Mouse (Mus musculus): ENCODE results near the gene Gm11032. TPM values are rescaled to one million over a fixed set of nuclear protein-coding genes. Genes with fewer than 3 reads are reported as not detected.
"Not testable (repeated sequence)": the region's sequence is repeated elsewhere in the genome, so short reads cannot be mapped to it uniquely, and the experiment has no call there.

Gm11032 gene
- polyA plus RNA-seq, 1 experiment from 2014 or later, result not detected

DNA sequence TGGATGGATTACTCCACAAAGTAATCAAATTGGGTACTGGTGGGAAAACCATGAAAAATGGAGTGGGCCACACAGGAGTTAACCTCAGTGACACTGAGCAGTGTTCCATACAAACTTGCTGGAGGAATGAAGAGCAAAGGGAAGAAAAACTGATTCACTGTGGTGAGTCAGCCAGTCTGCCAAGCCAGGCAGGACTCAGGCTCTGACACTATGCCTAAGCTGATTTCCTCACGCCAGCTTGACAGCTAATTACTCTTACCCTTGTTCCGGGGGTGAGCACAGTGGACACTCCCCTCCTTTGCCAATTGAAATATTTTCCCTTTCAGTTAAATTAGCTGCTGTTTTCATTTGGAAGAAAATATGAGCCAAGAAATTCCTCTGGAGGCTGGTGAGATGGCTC, 13.6 kb downstream of the Gm11032 start:
- no peaks in the 10 kb centered on the region for H3K9me3 ChIP-seq
- peaks cover 10% of the 10 kb centered on the region; the same call in 1 of the 2 replicates for H3K4me1 ChIP-seq (replicated peaks)
- H3K4me2 ChIP-seq (replicated peaks), result no peak overlapping the region
- no peak overlapping the region for H3K27ac ChIP-seq
- WGBS, result 35% methylated on average over 2 of the region's 2 CpGs
- H3K4me3 ChIP-seq (replicated peaks), result no peak overlapping the region
- no peak overlapping the region for H3K9ac ChIP-seq
- ATAC-seq, result no peak
- H3K27me3 ChIP-seq (replicated peaks), result no peaks in the 10 kb centered on the region
- H3K36me3 ChIP-seq, result no peaks in the 10 kb centered on the region

DNA sequence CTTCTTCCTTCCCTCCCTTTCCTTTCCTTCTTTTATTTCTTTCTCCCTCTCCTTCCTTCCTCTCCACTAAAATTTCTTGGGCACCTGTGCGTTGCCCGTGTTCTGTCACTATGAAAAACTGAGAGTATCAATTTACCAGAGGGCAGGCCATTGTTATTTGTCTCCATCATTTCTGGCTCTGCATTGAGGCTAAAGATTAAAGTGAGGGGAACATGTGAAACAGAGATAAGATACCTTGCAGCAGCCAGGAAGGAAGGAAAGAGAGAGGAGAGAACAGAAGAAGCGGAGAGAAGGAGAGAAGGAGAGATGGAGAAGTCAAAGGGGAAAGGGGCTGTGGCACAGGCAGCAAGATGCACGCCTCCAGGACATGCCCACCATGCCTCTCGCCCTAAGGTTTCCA, 14.5 kb downstream of the Gm11032 start:
- H3K9me3 ChIP-seq, result no peaks in the 10 kb centered on the region
- peaks cover 18% of the 10 kb centered on the region; the same call in 1 of the 2 replicates for H3K4me1 ChIP-seq (replicated peaks)
- H3K4me3 ChIP-seq (replicated peaks), result no peak overlapping the region
- no peak overlapping the region for H3K4me2 ChIP-seq (replicated peaks)
- no peak for ATAC-seq
- WGBS, result 56% methylated on average over 5 of the region's 5 CpGs
- no peak overlapping the region for H3K9ac ChIP-seq
- H3K27ac ChIP-seq, result no peak overlapping the region
- no peaks in the 10 kb centered on the region for H3K27me3 ChIP-seq (replicated peaks)
- no peaks in the 10 kb centered on the region for H3K36me3 ChIP-seq

DNA sequence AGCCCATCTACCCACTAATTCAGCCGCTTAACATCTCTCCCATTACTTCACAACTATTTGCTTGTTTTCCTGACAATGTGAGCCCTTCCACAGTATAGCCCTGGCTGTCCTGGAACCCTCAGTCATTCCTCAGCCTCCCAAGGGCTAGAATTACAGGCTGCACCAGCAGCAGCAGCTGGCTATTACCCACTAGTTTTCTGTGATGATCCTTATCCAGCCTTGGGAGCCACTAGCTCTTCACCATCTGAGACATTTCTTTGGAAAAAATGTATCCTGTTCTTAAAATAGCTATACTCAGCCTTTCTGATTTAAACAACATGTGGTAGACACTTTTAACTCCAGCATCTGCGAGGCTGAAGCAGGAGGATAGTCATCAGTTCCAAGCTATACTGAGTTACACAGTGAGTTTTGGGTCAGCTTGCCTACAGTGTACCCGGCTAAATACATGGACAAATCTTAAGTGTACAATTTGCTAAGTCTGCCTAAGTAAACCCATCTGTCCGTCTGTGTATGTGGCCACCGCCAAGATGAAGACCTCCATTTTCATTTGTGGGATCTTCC, 17.0 kb downstream of the Gm11032 start:
- Histone ChIP-seq H3K27me3 (replicated peaks) (no peaks in the 10 kb centered on the region), H3K27ac (peak overlapping the region; percentile 5; the same call in 1 of the 2 replicates), H3K4me1 (replicated peaks) (0 out of 2 replicates have a peak, but pooled peaks cover 14% of the 10 kb centered on the region), H3K9ac (no peak overlapping the region), H3K9me3 (no peaks in the 10 kb centered on the region), H3K4me3 (replicated peaks) (no peak overlapping the region), H3K36me3 (0 out of 2 replicates have a peak, but pooled peaks cover 3% of the 10 kb centered on the region), H3K4me2 (replicated peaks) (peak overlapping the region; percentile 73)
- ATAC-seq, result peak; percentile 26; the same call in 1 of the 2 replicates
- 56% methylated on average over 5 of the region's 5 CpGs for WGBS

DNA sequence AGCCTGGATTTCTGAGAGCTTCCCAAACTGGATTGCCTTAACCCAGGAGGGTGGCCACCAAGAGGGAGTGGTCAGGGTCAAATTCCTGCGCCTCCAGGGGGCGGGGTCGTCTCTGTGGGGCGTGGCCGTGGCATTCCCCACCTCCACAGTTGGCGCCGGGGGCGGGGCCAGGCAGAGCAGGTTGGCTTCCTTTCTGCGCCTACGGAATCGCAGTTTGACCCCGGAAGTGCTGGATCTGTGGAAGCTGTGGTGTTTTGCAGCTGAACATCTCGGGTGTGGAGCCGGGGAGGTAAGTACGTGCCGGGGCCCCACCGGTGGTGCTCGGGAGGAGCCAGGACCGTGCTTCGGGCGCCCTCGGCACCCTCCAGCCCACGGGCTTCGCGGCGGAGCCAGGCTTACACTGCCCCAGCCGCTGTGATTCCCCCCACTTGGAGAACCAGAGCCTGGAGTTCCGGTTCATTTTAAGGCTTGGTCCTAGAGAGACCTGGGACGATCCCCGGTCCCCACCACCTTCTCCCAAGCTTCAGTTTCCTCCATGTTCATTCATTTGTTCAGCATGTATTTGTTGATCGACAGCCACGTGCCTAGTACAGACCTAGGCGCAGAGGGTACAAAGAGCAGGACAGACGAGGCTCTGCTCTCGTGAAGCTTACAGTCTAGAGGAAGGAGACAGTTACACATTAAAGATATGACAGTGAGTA, 17.8 kb downstream of the Gm11032 start, which contains the start of gene Ascc2:
TSS of gene Ascc2 (plus strand) at position 214 of the 701 bp plus-strand sequence.
- Histone ChIP-seq H3K9ac (peak within 1 kb of the TSS; percentile 68), H3K27ac (peak within 1 kb of the TSS; percentile 83), H3K27me3 (replicated peaks) (no peaks in the 10 kb centered on the region), H3K4me2 (replicated peaks) (peak within 1 kb of the TSS; percentile 73), H3K36me3 (0 out of 2 replicates have a peak, but pooled peaks cover 3% of the 10 kb centered on the region), H3K9me3 (no peaks in the 10 kb centered on the region), H3K4me3 (replicated peaks) (peak within 1 kb of the TSS; percentile 84), H3K4me1 (replicated peaks) (0 out of 2 replicates have a peak, but pooled peaks cover 14% of the 10 kb centered on the region)
- WGBS, result under 1% methylated on average over 35 of the region's 35 CpGs
- ATAC-seq, result peak; percentile 97

DNA sequence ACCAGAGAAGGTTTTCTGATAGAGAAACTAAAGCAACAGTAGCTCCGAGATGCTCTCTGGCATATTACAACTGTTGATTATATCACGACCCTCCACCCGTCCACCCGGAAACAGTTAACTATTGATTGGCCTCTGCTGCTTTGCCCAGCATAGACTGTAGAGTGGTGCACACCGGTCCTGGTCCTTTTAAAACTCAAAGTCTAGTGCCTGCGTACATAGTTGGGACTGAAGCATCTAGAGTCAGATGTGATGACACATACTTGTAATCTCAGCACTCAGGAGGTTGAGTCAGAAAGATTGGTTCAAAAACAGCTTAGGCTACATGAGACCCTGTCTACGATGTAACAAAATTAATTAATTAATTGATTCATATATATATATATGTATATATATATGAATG, 18.4 kb downstream of the Gm11032 start:
- Histone ChIP-seq H3K27me3 (replicated peaks) (no peaks in the 10 kb centered on the region), H3K9ac (peak overlapping the region; percentile 68), H3K4me2 (replicated peaks) (peak overlapping the region; percentile 73), H3K9me3 (no peaks in the 10 kb centered on the region), H3K4me3 (replicated peaks) (peak overlapping the region; percentile 84), H3K27ac (no peak overlapping the region), H3K4me1 (replicated peaks) (0 out of 2 replicates have a peak, but pooled peaks cover 14% of the 10 kb centered on the region), H3K36me3 (0 out of 2 replicates have a peak, but pooled peaks cover 3% of the 10 kb centered on the region)
- WGBS, result 21% methylated on average over 7 of the region's 7 CpGs
- peak; percentile 21; the same call in 1 of the 2 replicates for ATAC-seq

DNA sequence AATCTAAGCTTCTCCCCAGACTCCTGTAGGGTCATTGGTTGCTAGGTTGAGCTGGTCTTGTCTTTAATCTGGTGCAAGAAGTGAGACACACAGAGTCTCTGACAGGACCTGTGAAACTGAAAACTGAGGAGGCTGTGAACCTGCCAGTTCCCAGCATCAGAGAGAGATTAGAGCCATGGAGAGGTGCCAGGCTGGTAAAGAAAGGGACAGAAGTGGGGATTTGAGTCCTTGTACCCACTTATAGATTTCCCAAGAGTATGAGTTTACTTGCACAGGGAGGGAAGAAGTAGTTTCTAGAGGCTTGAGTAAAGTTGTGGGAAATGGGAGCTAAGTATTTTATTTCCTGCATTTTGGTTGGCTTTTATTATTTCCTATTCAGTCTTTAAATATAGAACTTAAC, 21.3 kb downstream of the Gm11032 start:
- ATAC-seq, result no peak
- Histone ChIP-seq H3K4me1 (replicated peaks) (0 out of 2 replicates have a peak, but pooled peaks cover 14% of the 10 kb centered on the region), H3K27ac (no peak overlapping the region), H3K4me2 (replicated peaks) (no peak overlapping the region), H3K9me3 (no peaks in the 10 kb centered on the region), H3K27me3 (replicated peaks) (no peaks in the 10 kb centered on the region), H3K36me3 (0 out of 2 replicates have a peak, but pooled peaks cover 3% of the 10 kb centered on the region), H3K4me3 (replicated peaks) (no peak overlapping the region), H3K9ac (no peak overlapping the region)

DNA sequence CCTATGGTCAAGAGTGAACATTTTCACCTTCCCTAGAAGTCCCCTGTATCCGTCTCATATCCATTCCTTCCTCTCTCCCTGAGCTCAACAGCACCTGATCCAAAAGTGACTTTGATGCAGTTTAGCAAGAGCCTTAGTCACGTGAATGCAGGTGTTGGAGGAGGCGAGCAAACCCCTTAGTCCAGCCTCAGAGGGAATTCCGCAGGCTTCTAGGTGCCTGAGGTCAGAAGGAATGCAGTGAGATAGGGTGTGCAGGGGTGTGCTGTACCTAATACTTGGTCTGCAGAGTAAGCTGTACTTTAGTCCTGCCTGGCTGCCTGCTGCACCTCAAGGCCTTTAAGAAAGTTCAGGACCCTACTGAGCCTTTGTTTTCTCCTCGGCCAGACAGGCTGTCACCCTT, 23.9 kb downstream of the Gm11032 start:
- H3K4me2 ChIP-seq (replicated peaks), result no peak overlapping the region
- H3K9me3 ChIP-seq, result no peaks in the 10 kb centered on the region
- H3K9ac ChIP-seq, result no peak overlapping the region
- no peak for ATAC-seq
- H3K27ac ChIP-seq, result no peak overlapping the region
- no peak overlapping the region for H3K4me3 ChIP-seq (replicated peaks)
- H3K36me3 ChIP-seq, result peaks cover 12% of the 10 kb centered on the region; the same call in 1 of the 2 replicates
- 0 out of 2 replicates have a peak, but pooled peaks cover 7% of the 10 kb centered on the region for H3K4me1 ChIP-seq (replicated peaks)
- WGBS, result 62% methylated on average over 5 of the region's 5 CpGs
- H3K27me3 ChIP-seq (replicated peaks), result no peaks in the 10 kb centered on the region

DNA sequence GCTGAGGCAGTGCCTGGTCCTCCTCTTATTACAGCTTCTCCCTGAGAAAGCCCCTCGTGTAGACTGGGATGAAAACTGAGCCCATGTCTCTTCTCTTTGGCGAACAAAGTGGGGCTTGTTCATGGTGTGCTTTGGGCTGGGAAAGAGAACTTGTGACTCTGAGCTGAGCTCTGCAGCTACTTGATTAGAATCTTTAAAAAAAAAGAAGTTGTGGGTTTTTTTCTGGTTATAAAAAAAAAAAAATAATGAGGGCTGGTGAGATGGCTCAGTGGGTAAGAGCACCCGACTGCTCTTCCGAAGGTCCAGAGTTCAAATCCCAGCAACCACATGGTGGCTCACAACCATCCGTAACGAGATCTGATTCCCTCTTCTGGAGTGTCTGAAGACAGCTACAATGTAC, 25.3 kb downstream of the Gm11032 start:
- H3K4me3 ChIP-seq (replicated peaks); H3K27me3 ChIP-seq (replicated peaks); H3K27ac ChIP-seq; H3K9me3 ChIP-seq; H3K4me1 ChIP-seq (replicated peaks); H3K4me2 ChIP-seq (replicated peaks); H3K9ac ChIP-seq; ATAC-seq: not testable (repeated sequence)
- peaks cover 22% of the 10 kb centered on the region for H3K36me3 ChIP-seq
- WGBS, result 92% methylated on average over 6 of the region's 6 CpGs

DNA sequence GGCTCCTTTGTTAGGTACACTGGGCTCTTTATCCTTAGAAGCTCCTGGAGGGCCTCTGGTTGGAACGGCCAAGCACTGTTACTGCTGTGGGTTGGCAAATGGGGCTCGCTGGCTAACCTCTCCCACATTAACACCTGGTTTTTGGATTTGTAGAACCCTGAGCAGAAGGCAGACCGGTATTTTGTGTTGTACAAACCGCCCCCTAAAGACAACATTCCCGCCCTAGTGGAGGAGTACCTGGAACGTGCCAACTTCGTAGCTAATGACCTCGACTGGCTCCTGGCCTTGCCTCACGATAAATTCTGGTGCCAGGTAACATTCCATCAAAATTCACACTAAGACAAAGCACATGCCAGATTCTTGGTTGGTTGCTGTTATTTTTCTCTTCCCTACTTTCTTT, 26.5 kb downstream of the Gm11032 start:
- Histone ChIP-seq H3K4me2 (replicated peaks) (no peak overlapping the region), H3K9me3 (no peaks in the 10 kb centered on the region), H3K27ac (no peak overlapping the region), H3K36me3 (peaks cover 20% of the 10 kb centered on the region), H3K9ac (no peak overlapping the region), H3K4me1 (replicated peaks) (no peaks in the 10 kb centered on the region), H3K27me3 (replicated peaks) (no peaks in the 10 kb centered on the region), H3K4me3 (replicated peaks) (no peak overlapping the region)
- ATAC-seq, result no peak
- 86% methylated on average over 9 of the region's 9 CpGs for WGBS

DNA sequence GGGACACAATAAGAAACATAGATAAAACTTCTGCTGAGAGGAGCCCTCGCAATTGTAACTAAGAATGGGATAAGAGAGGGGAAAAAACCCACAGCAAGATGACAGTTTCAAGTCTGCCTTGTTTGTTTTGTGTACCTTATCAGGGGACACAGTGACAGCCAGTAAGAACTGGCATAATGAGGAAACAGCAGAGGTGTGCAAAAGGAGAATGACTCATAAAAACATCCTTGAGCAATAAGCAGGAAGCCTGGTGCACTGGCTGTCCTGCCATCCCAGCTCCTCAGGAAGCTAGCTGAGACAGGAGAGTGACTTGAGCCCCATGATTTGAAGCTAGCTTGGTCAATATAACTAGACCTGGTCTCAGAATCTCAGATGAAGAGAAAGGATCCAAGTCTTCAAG, 40.0 kb downstream of the Gm11032 start:
- 87% methylated on average over 1 of the region's 1 CpGs for WGBS

DNA sequence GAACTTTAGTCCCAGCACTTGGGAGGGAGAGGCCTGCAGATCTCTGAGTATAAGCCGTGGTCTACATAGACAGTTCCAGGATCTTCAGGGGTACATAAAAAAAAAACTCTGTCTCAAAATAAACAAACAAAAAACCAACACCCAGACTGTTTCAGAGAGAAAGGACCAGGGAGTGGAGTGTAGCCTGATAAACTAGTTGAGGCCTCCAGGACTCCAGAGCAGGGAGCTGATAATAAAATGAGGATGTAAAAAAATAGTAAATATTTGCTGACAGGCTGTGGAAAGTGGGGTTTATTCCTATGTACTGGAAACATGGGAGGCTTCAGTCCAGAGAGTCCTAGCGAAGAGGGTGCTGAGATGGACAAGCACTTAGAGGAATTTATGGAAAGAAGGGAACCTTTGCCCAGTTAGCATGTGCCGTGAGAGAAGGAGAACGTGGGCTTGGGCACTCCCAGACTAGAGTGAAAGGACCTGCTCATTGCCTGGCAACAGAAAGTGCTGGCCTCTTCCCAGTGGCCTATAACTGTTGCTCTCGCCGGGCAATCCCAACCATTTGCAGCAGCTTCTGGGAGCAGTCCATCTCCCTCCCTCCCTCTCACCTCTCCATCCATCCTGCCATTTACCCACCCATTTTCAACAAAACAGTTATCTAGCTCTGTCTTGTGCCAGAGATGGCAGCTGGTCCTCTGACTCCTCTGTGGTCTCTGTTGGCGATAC, 40.6 kb downstream of the Gm11032 start:
- 81% methylated on average over 7 of the region's 7 CpGs for WGBS
- Histone ChIP-seq H3K4me1 (replicated peaks) (no peaks in the 10 kb centered on the region), H3K27ac (no peak overlapping the region), H3K36me3 (peaks cover 3% of the 10 kb centered on the region; the same call in 1 of the 2 replicates), H3K4me2 (replicated peaks) (no peak overlapping the region), H3K9ac (no peak overlapping the region), H3K27me3 (replicated peaks) (no peaks in the 10 kb centered on the region), H3K9me3 (no peaks in the 10 kb centered on the region), H3K4me3 (replicated peaks) (no peak overlapping the region)
- no peak for ATAC-seq

More for the DNA sequence above, 40.0 kb downstream of the Gm11032 start:
- Histone ChIP-seq H3K9ac (no peak overlapping the region), H3K4me2 (replicated peaks) (no peak overlapping the region), H3K9me3 (no peaks in the 10 kb centered on the region), H3K27ac (no peak overlapping the region), H3K27me3 (replicated peaks) (no peaks in the 10 kb centered on the region), H3K36me3 (peaks cover 8% of the 10 kb centered on the region; the same call in 1 of the 2 replicates), H3K4me1 (replicated peaks) (no peaks in the 10 kb centered on the region), H3K4me3 (replicated peaks) (no peak overlapping the region)
- no peak for ATAC-seq

DNA sequence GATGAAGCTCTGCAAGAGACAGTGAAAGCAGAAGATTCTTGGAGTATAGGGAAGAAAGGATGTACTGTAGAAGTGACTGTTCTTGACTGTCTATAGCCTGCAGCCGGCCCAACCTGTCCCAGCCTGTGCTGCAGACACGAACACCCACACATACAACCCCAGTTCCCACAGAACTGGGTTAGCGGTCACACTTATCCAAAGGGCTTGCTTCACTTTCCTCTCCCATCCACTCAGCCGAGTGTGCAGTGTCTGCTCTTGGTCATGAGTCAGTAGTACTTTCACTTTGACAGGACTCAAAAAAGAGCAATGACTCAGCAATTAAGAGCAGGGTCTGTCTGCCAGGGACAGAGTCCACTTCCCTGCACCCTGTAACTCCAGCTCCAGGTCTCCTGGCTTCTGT, 41.5 kb downstream of the Gm11032 start:
- WGBS, result 77% methylated on average over 4 of the region's 4 CpGs
- Histone ChIP-seq H3K4me2 (replicated peaks) (no peak overlapping the region), H3K9me3 (no peaks in the 10 kb centered on the region), H3K36me3 (peaks cover 3% of the 10 kb centered on the region; the same call in 1 of the 2 replicates), H3K4me1 (replicated peaks) (no peaks in the 10 kb centered on the region), H3K4me3 (replicated peaks) (no peak overlapping the region), H3K27me3 (replicated peaks) (no peaks in the 10 kb centered on the region), H3K27ac (no peak overlapping the region), H3K9ac (no peak overlapping the region)
- ATAC-seq, result peak; percentile 71
